13 mouse cellular contexts compared by ENCODE assay signal in the genomic region with DNA sequence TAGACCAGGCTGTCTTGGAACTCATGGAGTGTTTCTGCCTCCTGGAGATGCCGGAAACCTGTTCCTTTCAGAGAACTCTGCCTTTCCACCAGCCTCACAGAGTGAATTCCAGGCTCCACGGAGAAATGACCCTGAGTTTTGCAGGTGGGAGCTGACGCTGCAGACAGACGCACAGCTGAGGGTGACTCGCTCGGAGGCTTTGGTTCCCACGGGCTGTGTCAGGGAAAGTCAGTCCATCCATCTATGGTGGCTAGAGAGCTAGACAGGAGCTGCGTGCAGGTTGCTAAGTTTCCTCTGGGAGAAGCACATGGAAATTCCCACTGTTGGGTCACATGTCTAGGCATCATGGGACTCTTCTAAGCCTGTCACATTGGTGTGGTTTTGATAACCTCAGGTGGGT. TPM values are rescaled to one million over a fixed set of nuclear protein-coding genes. Genes with fewer than 3 reads are reported as not detected.
A peak's percentile ranks its signal among the peaks of the same experiment; 100 is the strongest.
DNase-seq lines count a peak whose midpoint lies in the region; ATAC-seq and TF ChIP-seq lines count a peak whose summit lies in the region.
"Had no signal": no experiment of that assay in that cellular context is flagged by ENCODE, and none has a peak within 500 bp of the region (broad histone marks: within the 10 kb centered on the region; RNA-seq: fewer than 3 reads in every experiment).

No protein-coding gene starts in this region.

- H3K79me3 ChIP-seq in C2C12 (ENCODE audit: low read depth): peaks cover 95% of the 10 kb centered on the region

- no peak for TF ChIP-seq POLR2A in bone marrow macrophage, adult 2 months (IDR thresholded peaks at IDR 0.05; ENCODE audit: borderline replicate concordance, low read depth, low read length)

- TF ChIP-seq CTCF in C2C12 (IDR thresholded peaks at IDR 0.05; ENCODE audit: control insufficient read depth, insufficient read depth, insufficient read length): no peak
- no peak for TF ChIP-seq CTCF in bone marrow macrophage, adult 2 months (IDR thresholded peaks at IDR 0.05; ENCODE audit: low read depth, low read length)

- no peaks in the 10 kb centered on the region for H3K9me3 ChIP-seq in heart, embryonic 15.5 days (replicated peaks)
- H3K9me3 ChIP-seq in heart, embryonic 12.5 days (replicated peaks): no peaks in the 10 kb centered on the region
- no peaks in the 10 kb centered on the region for H3K9me3 ChIP-seq in limb, embryonic 13.5 days
- H3K9me3 ChIP-seq: liver, embryonic 13.5 days; neural tube, embryonic 13.5 days had no signal

- H3K4me1 ChIP-seq in heart, embryonic 15.5 days (replicated peaks): peaks cover 83% of the 10 kb centered on the region
- peaks cover 98% of the 10 kb centered on the region for H3K4me1 ChIP-seq in heart, embryonic 12.5 days (replicated peaks)
- H3K4me1 ChIP-seq in bone marrow macrophage, adult 2 months (ENCODE audit: control insufficient read depth, insufficient read depth, low read length): peaks cover 88% of the 10 kb centered on the region
- H3K4me1 ChIP-seq in limb, embryonic 13.5 days: peaks cover 88% of the 10 kb centered on the region

- H3K36me3 ChIP-seq in heart, embryonic 15.5 days: no peaks in the 10 kb centered on the region
- peaks cover 5% of the 10 kb centered on the region; the same call in 1 of the 2 replicates for H3K36me3 ChIP-seq in heart, embryonic 12.5 days
- H3K36me3 ChIP-seq in C2C12 (ENCODE audit: control insufficient read depth, insufficient read depth): peaks cover 29% of the 10 kb centered on the region
- H3K36me3 ChIP-seq in limb, embryonic 13.5 days: peaks cover 18% of the 10 kb centered on the region

- ATAC-seq in heart, embryonic 15.5 days (replicated peaks; ENCODE audit: insufficient number of reproducible peaks, insufficient read depth, low FRiP score, low read depth): no peak
- no peak for ATAC-seq in heart, embryonic 12.5 days (ENCODE audit: insufficient number of reproducible peaks, low FRiP score)
- ATAC-seq in limb, embryonic 13.5 days (ENCODE audit: low FRiP score, low read depth): no peak
- ATAC-seq: midbrain, embryonic 16.5 days had no signal

- no peak for DNase-seq in embryo, embryonic 10.5 days (ENCODE audit: low spot score)
- no peak for DNase-seq in thymus, postnatal 0 days (ENCODE audit: low spot score)
- DNase-seq: adrenal gland, postnatal 10 days; liver, embryonic 13.5 days; thymus, postnatal 25 days had no signal

- H3K9ac ChIP-seq in heart, embryonic 15.5 days: no peak overlapping the region
- H3K9ac ChIP-seq in heart, embryonic 12.5 days: no peak overlapping the region
- no peak overlapping the region for H3K9ac ChIP-seq in limb, embryonic 13.5 days
- H3K9ac ChIP-seq: liver, embryonic 13.5 days; neural tube, embryonic 13.5 days had no signal

- H3K27me3 ChIP-seq in heart, embryonic 15.5 days: no peaks in the 10 kb centered on the region
- H3K27me3 ChIP-seq in heart, embryonic 12.5 days (replicated peaks): no peaks in the 10 kb centered on the region
- no peaks in the 10 kb centered on the region for H3K27me3 ChIP-seq in C2C12 (ENCODE audit: control insufficient read depth, insufficient read depth, insufficient read length)
- H3K27me3 ChIP-seq in limb, embryonic 13.5 days: no peaks in the 10 kb centered on the region
- H3K27me3 ChIP-seq: CH12.LX; liver, embryonic 13.5 days; neural tube, embryonic 13.5 days had no signal

- peak overlapping the region; percentile 5 for H3ac ChIP-seq in C2C12 (ENCODE audit: control insufficient read depth, insufficient read length, low read depth)

- H3K27ac ChIP-seq in heart, embryonic 15.5 days: peak overlapping the region; percentile 54
- no peak overlapping the region for H3K27ac ChIP-seq in heart, embryonic 12.5 days (ENCODE audit: poor library complexity, severe bottlenecking)
- peak overlapping the region; percentile 92 for H3K27ac ChIP-seq in bone marrow macrophage, adult 2 months (ENCODE audit: insufficient read depth, low read depth, low read length)
- H3K27ac ChIP-seq in limb, embryonic 13.5 days: peak overlapping the region; percentile 6; the same call in 1 of the 2 replicates
- H3K27ac ChIP-seq: liver, embryonic 13.5 days; neural tube, embryonic 13.5 days had no signal

- no peak overlapping the region for H3K4me2 ChIP-seq in heart, embryonic 15.5 days
- no peak overlapping the region for H3K4me2 ChIP-seq in heart, embryonic 12.5 days
- H3K4me2 ChIP-seq in limb, embryonic 13.5 days (replicated peaks): no peak overlapping the region
- H3K4me2 ChIP-seq: liver, embryonic 13.5 days; neural tube, embryonic 13.5 days had no signal

- peaks cover 100% of the 10 kb centered on the region for H3K79me2 ChIP-seq in C2C12 (ENCODE audit: control insufficient read depth, insufficient read depth)

- no peak overlapping the region for H3K4me3 ChIP-seq in heart, embryonic 15.5 days
- H3K4me3 ChIP-seq in heart, embryonic 12.5 days: no peak overlapping the region
- no peak overlapping the region for H3K4me3 ChIP-seq in C2C12 (ENCODE audit: insufficient read depth, poor library complexity, severe bottlenecking)
- H3K4me3 ChIP-seq in bone marrow macrophage, adult 2 months (ENCODE audit: insufficient read depth, low read length): 0 out of 2 replicates have a peak overlapping the region, but pooled peaks have one; percentile 3
- no peak overlapping the region for H3K4me3 ChIP-seq in limb, embryonic 13.5 days
- H3K4me3 ChIP-seq: liver, embryonic 13.5 days; neural tube, embryonic 13.5 days had no signal

- WGBS in heart, embryonic 15.5 days: 62% methylated on average over 8 of the region's 8 CpGs
- 73% methylated on average over 8 of the region's 8 CpGs for WGBS in heart, embryonic 12.5 days
- 61% methylated on average over 8 of the region's 8 CpGs for WGBS in limb, embryonic 13.5 days

TF ChIP-seq in C2C12, 6 proteins besides CTCF, POLR2A, EP300 and RAD21:
- TF ChIP-seq CEBPB (IDR thresholded peaks at IDR 0.05; ENCODE audit: low read depth): no peak
- no peak for TF ChIP-seq MYOD1 (IDR thresholded peaks at IDR 0.05; ENCODE audit: control insufficient read depth, insufficient read length, low read depth)
- no peak for TF ChIP-seq FOSL1 (IDR thresholded peaks at IDR 0.05; ENCODE audit: insufficient read depth, low read length, poor library complexity, severe bottlenecking)
- TF ChIP-seq MYOG (IDR thresholded peaks at IDR 0.05; ENCODE audit: control insufficient read depth, extremely low read depth, insufficient read length): no peak
- TF ChIP-seq MAX (IDR thresholded peaks at IDR 0.05): no peak
- no peak for TF ChIP-seq USF1 (IDR thresholded peaks at IDR 0.05; ENCODE audit: low read depth)

RNA-seq across cellular contexts. Expression of a gene that starts 38.5 kb away (rescaled TPM):
- polyA plus RNA-seq in heart, embryonic 15.5 days (2015; fragmentation: Nextera tagmentation; extraction: Ambion mirVana): 363 and 375 TPM in 2 replicates
- 395 and 402 TPM in 2 replicates for polyA plus RNA-seq in heart, embryonic 12.5 days (2016; fragmentation: Nextera tagmentation; extraction: Ambion mirVana)
- 362 TPM for polyA plus RNA-seq in C2C12 (2012; fragmentation: generic; extraction: Trizol)
- 483 and 496 TPM in 2 replicates for polyA plus RNA-seq in bone marrow macrophage, adult 2 months (2012; ENCODE audit: insufficient read depth, insufficient read length, missing spikeins)
- polyA plus RNA-seq in limb, embryonic 13.5 days (2015; fragmentation: Nextera tagmentation; extraction: Ambion mirVana): 396 and 406 TPM in 2 replicates
- polyA plus RNA-seq in thymus, postnatal 0 days (2015; fragmentation: Nextera tagmentation; extraction: Ambion mirVana): 415 and 425 TPM in 2 replicates
